Mouse (Mus musculus) kidney, adult 9 months (tissue): ENCODE measurements around the gene Capg.

ENCODE experiments used
- DNase-seq: peaks from one replicate; pipeline ENCODE4 v3.0.0; 2022

Capg gene

GRCm38 (mm10) chr6:72571826-72572225 is 27.6 kb downstream of the Capg start:
- no peak for DNase-seq

GRCm38 (mm10) chr6:72576041-72576440 is 31.9 kb downstream of the Capg start:
- DNase-seq, result no peak

GRCm38 (mm10) chr6:72581625-72582382 is 37.6 kb downstream of the Capg start:
- DNase-seq, result peak; percentile 54

- DNase-seq, result peak; percentile 79
Measured at GRCm38 (mm10) chr6:72583211-72583839, 39.1 kb downstream of the Capg start.

- peak; percentile 83 for DNase-seq
Measured at GRCm38 (mm10) chr6:72584154-72584553, 40.0 kb downstream of the Capg start.

GRCm38 (mm10) chr6:72586701-72587100 is 42.5 kb downstream of the Capg start:
- no peak for DNase-seq

GRCm38 (mm10) chr6:72588307-72588706 is 44.1 kb downstream of the Capg start:
- no peak for DNase-seq

- DNase-seq, result no peak
Measured at GRCm38 (mm10) chr6:72590111-72590510, 45.9 kb downstream of the Capg start.

GRCm38 (mm10) chr6:72593011-72593803 is 49.0 kb downstream of the Capg start:
- DNase-seq, result no peak

GRCm38 (mm10) chr6:72593914-72594313 is 49.7 kb downstream of the Capg start:
- no peak for DNase-seq

GRCm38 (mm10) chr6:72597083-72597874 is 53.1 kb downstream of the Capg start:
- DNase-seq, result peak; percentile 43

- DNase-seq, result peak; percentile 98
Measured at GRCm38 (mm10) chr6:72597956-72598753, 54.0 kb downstream of the Capg start, which contains the start of the genes Elmod3 and Retsat. Elmod3 (minus strand) TSS chr6:72598413. Retsat (plus strand) TSS chr6:72598475.

GRCm38 (mm10) chr6:72598791-72599557 is 54.8 kb downstream of the Capg start:
- DNase-seq, result peak; percentile 78

- no peak for DNase-seq
Measured at GRCm38 (mm10) chr6:72600216-72600615, 56.0 kb downstream of the Capg start.

GRCm38 (mm10) chr6:72600771-72601170 is 56.6 kb downstream of the Capg start:
- DNase-seq, result no peak

GRCm38 (mm10) chr6:72601732-72602131 is 57.5 kb downstream of the Capg start:
- peak; percentile 93 for DNase-seq

- no peak for DNase-seq
Measured at GRCm38 (mm10) chr6:72604066-72604465, 59.9 kb downstream of the Capg start.

- DNase-seq, result peak; percentile 82
Measured at GRCm38 (mm10) chr6:72607060-72607459, 62.9 kb downstream of the Capg start.

- DNase-seq, result peak; percentile 86
Measured at GRCm38 (mm10) chr6:72607676-72608075, 63.5 kb downstream of the Capg start.

GRCm38 (mm10) chr6:72608662-72609184 is 64.5 kb downstream of the Capg start:
- no peak for DNase-seq

- no peak for DNase-seq
Measured at GRCm38 (mm10) chr6:72610261-72610660, 66.1 kb downstream of the Capg start.
